Mouse (Mus musculus) gastrocnemius, postnatal 14 days (tissue): ENCODE measurements around the gene Olfr128. TPM values are rescaled to one million over a fixed set of nuclear protein-coding genes. Genes with fewer than 3 reads are reported as not detected.
"Not testable (repeated sequence)": the region's sequence is repeated elsewhere in the genome, so short reads cannot be mapped to it uniquely, and the experiment has no call there.

ENCODE experiments used
- DNase-seq: peaks from one replicate; pipeline ENCODE4 v3.0.0; 2021; ENCODE audit warnings: mixed read lengths
- intact Hi-C: fragments of 180-260 bp; cut with DNase I; formaldehyde crosslinking; loops from one replicate; pipeline ENCODE4 v1.15.1; 2025; ENCODE audit warnings: low total_unique reads
- long read RNA-seq, 2 experiments: library from polyadenylated mRNA; stranded (forward); transcript quantifications; one replicate each; pipeline ENCODE4 v2.0.0; 2021
- total RNA-seq, 2 experiments: library from RNA; stranded (reverse); gene quantifications; 2 replicates each; pipeline ENCODE4 v1.2.3; 2021

Gene Olfr128
- total RNA-seq, result not detected
- long read RNA-seq, experiment 1, result 0 reads
- long read RNA-seq, experiment 2, result 0 reads

- no peak for DNase-seq
Measured at GRCm38 (mm10) chr17:37920248-37920647, at the start of gene Olfr128. TSS of gene Olfr128 (plus strand) at chr17:37920548.

GRCm38 (mm10) chr17:37873830-37874229 is 46.5 kb upstream of the Olfr128 start:
- intact Hi-C loops, result no loop called here
- no peak for DNase-seq

More at GRCm38 (mm10) chr17:37920248-37920647, at the start of gene Olfr128:
- intact Hi-C loops, result no loop called here

- intact Hi-C loops, result no loop called here
- DNase-seq, result no peak
Measured at GRCm38 (mm10) chr17:37900137-37900536, 20.2 kb upstream of the Olfr128 start, which contains the start of gene Olfr127. TSS of gene Olfr127 (plus strand) at chr17:37900437.

- DNase-seq, intact Hi-C loops: not testable (repeated sequence)
Measured at GRCm38 (mm10) chr17:37906821-37907220, 13.5 kb upstream of the Olfr128 start.

- intact Hi-C loops, result no loop called here
- no peak for DNase-seq
Measured at GRCm38 (mm10) chr17:37952979-37953378, 32.6 kb downstream of the Olfr128 start, which contains the start of gene Olfr761. TSS of gene Olfr761 (minus strand) at chr17:37953079.

- no peak for DNase-seq
- intact Hi-C loops, result no loop called here
Measured at GRCm38 (mm10) chr17:37973591-37973990, 53.2 kb downstream of the Olfr128 start.

Other genes starting within 250 kb of the Olfr128 start
- gene Olfr119, start 224.0 kb upstream of the Olfr128 start, total RNA-seq, result not detected
- not detected for gene Olfr120, start 198.7 kb upstream of the Olfr128 start, total RNA-seq
- gene Olfr121, start 171.7 kb upstream of the Olfr128 start, total RNA-seq, result not detected
- gene Olfr122, start 151.9 kb upstream of the Olfr128 start, total RNA-seq, result not detected
- not detected for gene Olfr123, start 127.0 kb upstream of the Olfr128 start, total RNA-seq
- not detected for gene Olfr124, start 120.7 kb upstream of the Olfr128 start, total RNA-seq
- not detected for gene Olfr125, start 87.6 kb upstream of the Olfr128 start, total RNA-seq
- not detected for gene Olfr126, start 73.1 kb upstream of the Olfr128 start, total RNA-seq
- not detected for gene Olfr127, start 20.1 kb upstream of the Olfr128 start, total RNA-seq
- not detected for gene Olfr761, start 32.5 kb downstream of the Olfr128 start, total RNA-seq
- not detected for gene Olfr129, start 139.5 kb downstream of the Olfr128 start, total RNA-seq
- gene Olfr130, start 143.4 kb downstream of the Olfr128 start, total RNA-seq, result not detected
- not detected for gene Olfr131, start 168.1 kb downstream of the Olfr128 start, total RNA-seq
- not detected for gene Olfr132, start 214.0 kb downstream of the Olfr128 start, total RNA-seq
- gene Olfr133, start 224.7 kb downstream of the Olfr128 start, total RNA-seq, result not detected